Mouse (Mus musculus) erythroid progenitor cell, adult 5-6 weeks (primary cell): ENCODE measurements around the gene Tead4. TPM values are rescaled to one million over a fixed set of nuclear protein-coding genes. Genes with fewer than 3 reads are reported as not detected.
A peak's percentile ranks its signal among the peaks of the same experiment; 100 is the strongest.
"Not testable (repeated sequence)": the region's sequence is repeated elsewhere in the genome, so short reads cannot be mapped to it uniquely, and the experiment has no call there.

Experiments used
- ATAC-seq: replicated peaks from 2 replicates; pipeline ENCODE4 v1.8.0; 2016; ENCODE audit warnings: moderate number of reproducible peaks, mild to moderate bottlenecking, moderate TSS enrichment, inconsistent platforms; ENCODE audit not compliant: poor library complexity, low FRiP score, severe bottlenecking
- total RNA-seq, 2 experiments: library from RNA; stranded (forward) in 1 of 2; stranded (reverse) in 1 of 2; fragments of 150-400 nt in 1 of 2; fragments of 186-747, 209-891 nt in 1 of 2; gene quantifications; 2 replicates each; pipeline versions ENCODE4 v1.2.3 to v1.2.4; 2015 to 2017; ENCODE audit warnings: low replicate concordance in 2 of 2

The Tead4 gene
- total RNA-seq, 2 experiments from 2014 or later = not detected

GRCm38 (mm10) chr6:128254551-128254950 is 46.1 kb downstream of the Tead4 start:
- no peak for ATAC-seq

GRCm38 (mm10) chr6:128253111-128253510 is 47.5 kb downstream of the Tead4 start:
- no peak for ATAC-seq

GRCm38 (mm10) chr6:128250596-128250995 is 50.0 kb downstream of the Tead4 start:
- no peak for ATAC-seq

DNA sequence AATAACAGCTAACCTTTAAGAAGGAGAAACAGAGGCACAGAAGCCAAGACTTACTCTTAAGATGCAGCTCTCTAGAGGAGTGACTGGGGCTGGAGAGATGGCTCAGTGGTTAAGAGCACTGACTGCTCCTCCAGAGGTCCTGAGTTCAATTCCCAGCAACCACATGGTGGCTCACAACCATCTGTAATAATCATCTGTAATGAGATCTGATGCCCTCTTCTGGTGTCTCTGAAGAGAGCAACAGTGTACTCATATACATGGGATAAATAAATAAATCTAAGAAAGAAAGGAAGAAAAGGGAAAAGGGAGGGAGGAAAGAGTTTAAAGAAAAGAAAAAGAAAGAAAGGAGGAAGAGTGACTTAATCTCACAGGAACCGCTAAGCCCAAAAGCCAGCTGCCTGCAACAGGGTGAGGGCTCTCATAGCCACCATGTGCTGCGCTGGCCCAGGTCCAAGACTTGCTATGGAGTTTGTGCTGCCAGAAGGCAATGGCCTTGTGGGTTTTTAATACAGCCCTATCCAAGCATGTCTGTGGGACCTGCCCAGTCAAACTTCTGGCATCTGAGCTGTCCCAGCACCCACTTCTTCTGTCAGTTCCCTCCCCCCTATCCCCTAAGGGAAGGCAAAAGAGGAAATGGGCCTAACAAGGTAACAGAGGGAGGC is 63.4 kb downstream of the Tead4 start:
- no peak for ATAC-seq

DNA sequence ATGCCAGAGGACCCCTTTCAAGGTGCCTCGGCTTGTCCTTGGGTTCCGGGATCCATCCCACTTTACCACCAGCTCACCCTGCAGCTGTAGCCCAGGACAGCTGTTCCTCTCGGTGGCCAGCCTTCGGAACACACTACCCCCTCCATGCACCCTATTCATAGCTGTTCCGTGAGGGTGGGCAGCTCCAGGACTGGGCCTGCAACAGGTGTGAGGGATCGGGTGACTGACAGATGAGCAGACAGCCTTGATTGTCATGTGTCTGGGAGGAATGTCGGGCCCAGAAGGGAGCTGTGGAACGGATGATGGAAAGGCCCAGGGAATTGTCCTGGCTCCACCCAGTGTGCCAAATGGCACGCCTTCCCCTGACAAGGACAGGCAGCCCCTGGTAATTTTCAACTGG is 64.0 kb downstream of the Tead4 start:
- ATAC-seq = no peak

- no peak for ATAC-seq
Observed at GRCm38 (mm10) chr6:128234206-128234605, 66.4 kb downstream of the Tead4 start.

DNA sequence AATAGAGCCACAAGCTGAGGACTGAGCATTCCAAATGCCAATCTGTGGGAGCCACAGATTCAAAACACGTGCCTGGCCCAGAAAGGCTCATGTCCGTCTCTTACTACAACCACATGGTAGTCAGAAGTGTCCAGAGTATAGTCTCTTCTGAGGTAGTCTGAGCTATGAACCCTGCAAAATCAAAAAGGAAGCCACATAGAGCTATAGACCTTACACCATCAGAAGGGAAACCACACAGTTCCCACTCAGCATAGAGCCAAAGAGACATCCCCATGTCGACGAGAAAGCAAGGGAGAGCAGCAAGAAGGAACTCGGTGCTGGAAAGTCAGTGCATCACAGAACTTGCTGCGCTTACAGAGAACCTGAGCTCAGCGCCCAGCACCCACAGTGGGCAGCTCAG is 68.4 kb downstream of the Tead4 start:
- ATAC-seq = no peak

DNA sequence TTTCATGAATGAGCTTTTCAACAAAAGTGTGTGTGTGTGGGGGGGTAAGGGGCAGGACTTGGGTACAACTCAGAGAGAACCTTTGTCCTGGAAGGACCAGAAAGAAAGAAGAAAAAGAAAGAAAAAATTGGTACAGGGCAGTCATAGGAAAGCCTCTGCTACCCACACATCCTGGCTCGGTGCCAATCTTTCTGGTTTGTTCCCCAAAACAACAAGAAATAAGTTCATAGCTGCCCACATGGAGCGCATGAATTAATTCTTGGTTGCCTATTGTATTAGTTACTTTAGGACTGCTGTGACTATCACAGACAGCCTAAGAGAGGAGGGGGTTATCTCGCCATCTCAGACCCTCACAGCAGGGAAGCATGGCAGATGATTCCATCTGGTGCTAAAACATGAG is 68.9 kb downstream of the Tead4 start:
- ATAC-seq = no peak

DNA sequence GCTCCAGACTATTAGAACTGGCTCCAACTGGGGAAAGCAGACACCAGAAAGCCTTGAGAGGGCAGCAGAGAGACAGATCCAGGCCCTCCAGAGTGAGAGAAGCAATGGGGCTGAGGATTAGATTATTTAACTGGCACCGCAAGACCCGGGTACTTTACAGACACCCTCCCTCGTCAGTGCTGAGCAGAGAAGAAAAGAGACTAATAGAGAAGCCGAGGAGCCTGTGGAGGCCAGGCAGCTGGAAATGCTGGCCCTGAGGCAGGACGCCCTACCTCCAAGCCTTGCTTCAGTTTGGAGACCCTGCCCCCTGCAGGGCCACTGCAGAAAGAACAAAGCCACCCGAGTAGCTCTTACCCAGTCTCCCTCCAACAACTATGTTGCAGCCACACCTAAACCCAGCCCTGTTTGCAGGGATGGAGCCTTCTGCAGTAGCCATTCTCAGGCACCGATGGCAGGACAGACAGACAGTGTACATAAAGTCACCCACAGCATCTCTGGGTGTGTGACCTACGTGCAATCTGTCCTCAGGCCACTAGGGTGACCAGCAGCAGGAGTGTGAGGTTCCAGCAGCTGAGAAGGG is 73.1 kb downstream of the Tead4 start:
- ATAC-seq = no peak

DNA sequence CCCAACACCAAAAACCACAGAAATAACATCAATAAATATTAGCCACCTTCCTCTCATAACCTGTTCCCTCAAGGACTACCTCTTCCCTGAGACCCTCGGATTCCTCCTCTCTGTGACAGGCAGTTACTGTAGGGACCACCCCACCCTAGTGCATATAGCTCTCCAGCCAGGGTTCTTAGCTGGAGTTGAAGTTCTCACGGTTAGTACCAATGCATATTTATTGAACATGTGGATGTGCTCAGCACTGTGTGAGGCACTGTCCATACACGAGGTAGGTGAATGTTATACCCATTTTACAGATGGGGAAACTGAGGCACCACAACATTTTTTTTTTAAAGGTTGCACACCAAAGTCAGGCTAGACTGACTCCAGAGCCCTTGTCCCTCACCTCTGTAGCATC is 73.7 kb downstream of the Tead4 start:
- no peak for ATAC-seq

- ATAC-seq = no peak
Observed at GRCm38 (mm10) chr6:128225846-128226176, 74.8 kb downstream of the Tead4 start.

DNA sequence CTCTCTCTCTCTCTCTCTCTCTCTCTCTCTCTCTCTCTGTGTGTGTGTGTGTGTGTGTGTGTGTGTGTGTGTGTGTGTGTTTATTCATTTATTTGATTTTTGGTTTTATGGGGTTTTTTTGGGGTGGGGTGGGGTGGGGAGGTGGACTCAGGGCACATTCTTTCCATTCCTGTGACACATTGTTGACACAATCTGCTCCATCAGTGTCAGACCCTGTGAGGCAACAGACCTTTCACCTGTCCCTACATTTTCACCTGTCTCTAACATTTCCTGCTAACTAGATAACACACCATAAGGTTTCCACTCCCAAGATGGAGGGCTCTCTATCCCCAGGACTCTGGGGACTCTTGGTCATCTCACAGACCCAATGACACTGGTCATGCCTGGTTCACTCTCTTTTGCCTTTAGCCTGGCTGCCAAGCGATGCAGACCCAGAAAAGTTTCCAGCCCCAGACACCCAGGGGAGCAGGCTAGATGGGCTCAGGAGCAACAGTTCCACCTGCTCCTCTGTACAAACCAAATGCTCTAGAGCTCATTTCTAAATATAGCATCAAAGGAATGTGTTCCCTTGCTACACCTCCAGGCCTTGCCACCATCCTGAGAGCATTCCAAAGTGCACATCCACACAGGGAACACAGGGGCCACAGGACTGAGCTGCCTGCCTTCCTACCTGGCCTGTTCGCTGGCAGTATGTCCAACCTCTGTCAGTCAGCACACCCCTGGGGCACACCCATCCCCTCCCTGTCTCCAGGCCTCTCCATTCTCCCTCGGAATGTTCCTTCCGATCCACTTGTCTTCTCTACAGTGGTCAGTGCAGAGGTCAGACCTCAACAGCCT is 75.4 kb downstream of the Tead4 start:
- ATAC-seq = no peak

DNA sequence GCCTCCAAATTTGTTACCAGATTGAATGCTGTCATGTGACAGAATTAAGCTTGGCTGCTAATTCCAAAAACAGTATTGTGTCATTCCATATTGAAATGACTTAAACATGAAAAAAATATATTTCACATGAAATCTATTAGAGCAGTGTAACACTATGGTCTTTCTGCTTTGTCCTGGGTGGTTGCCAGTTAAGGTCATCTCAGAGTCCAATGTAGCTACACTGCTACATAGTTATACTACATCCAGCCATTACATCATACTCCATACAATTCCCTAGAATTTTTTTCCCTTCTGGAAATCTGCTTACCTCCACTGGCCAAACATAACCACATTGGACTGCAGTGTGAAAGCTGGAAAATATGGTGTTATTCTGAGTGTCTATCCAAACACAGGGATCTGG is 77.5 kb downstream of the Tead4 start:
- no peak for ATAC-seq

DNA sequence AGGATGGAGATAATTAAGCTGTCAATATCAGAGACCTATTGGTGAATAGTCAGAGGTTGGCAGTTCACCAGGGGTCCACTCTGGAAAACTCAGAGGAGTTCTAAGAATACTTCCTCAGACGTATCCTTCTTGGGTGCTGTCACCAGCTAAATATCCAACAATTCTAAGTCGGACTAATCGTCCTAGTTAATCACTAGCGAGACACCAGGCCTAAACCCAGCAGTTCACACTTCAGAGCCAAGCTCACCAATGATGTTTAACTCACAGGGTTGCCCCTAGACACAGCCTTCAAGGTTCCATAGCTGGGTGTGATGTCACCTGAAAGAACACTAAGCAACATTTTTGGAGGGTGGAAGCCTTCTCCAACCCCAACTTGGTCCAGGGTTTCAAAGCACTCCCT is 85.6 kb downstream of the Tead4 start:
- ATAC-seq = not testable (repeated sequence)

DNA sequence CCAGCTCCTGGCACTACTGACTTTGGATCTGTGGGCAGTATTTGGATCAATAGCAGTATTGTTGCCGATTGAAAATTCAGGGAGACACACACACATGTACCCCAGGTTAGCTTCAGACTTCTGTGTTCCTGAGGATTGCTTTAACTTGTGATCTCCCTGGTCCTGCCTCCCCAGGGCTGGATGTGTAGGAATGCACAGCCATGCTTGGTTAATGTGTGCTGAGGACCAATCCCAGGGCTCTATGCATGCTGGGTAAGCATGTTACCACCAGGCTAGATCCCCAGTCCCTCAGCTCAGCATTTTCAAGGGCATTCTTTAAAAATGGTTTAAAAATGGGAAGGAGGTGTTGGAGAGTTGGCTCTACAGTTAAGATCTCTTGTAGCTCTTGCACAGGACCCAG is 91.4 kb downstream of the Tead4 start:
- ATAC-seq = not testable (repeated sequence)

- no peak for ATAC-seq
Observed at GRCm38 (mm10) chr6:128208491-128209170, 92.0 kb downstream of the Tead4 start.

- ATAC-seq = no peak
Observed at GRCm38 (mm10) chr6:128203557-128203956, 97.1 kb downstream of the Tead4 start.

DNA sequence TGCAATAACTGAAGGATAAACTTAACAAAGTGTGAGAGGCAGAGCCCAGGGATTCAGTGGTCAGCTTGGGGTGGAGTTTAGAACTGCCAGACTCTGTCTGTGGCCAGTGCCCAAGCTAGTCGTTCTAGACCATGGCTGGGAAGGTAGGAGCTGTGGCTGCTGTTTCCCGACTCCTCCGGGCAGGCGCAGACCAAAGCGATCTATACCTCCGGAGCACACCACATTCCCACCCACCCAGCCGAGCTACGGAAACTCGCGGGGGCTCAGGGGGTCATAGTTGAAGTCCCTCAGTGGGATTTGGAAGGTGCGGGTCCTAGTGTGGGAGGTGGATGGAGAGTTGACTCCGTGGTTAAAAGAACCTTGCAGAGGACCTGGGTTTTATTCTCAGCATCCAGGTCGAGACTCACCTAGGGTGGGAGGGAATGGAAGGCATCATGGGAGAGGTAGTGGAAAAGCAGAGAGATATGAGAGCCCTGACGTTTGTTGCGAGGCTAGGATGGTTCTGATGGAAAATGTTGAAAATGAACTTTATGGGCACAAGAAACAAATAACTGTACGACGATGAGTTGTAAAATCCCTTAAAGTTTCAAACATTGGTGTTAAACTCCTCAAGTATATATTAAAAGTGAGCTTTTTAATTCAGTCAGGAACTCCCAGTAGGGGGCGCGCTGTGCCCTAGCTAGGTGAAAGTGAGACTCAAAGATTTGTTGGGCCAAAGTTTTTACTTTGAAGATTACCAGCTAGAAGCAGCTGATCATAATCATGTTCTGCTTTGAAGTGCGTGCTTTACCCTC is 99.6 kb downstream of the Tead4 start:
- ATAC-seq = 0 out of 2 replicates have a peak, but pooled peaks have one; percentile 30

DNA sequence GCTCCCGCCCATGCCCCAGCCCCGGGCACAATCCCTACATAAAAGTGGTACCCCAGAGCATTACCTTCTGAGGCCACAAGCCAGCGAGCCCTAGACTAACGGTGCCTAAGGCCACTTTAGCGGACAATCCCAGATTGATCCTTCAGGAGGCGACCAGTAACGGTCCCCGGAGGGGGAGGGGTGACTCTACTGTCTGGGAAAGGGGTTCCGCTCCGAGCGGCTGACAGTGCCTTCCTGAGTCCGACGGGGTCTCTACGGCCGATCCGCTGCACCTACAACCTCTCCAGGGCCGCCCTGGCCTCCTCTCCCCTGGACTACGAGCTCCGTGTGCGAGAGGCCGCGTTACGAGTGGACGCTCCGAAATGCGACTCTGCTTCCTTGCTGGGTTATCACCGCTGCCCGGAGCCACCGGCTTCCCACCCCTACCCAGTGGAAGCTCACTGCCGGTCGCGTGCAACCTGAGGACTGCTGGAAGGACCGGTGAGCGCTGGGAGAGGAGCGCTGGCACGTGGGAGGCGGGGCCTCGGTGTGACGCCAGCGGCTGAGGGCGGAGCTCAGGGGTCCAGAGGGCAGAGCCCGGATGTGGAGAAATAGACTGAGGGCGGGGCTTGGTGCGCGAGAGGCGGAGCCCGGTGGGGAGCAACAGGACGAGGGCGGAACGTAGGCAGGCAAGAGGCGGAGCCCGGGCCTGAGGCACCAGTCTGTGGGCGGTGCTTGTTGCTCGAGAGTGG is 100.3 kb downstream of the Tead4 start:
- peak; percentile 99 for ATAC-seq
